Mouse (Mus musculus) erythroblast, embryonic 14.5 days (primary cell): ENCODE data around the gene Olfr646. TPM values are rescaled to one million over a fixed set of nuclear protein-coding genes. Genes with fewer than 3 reads are reported as not detected.

Experiments used
- H3K27me3 ChIP-seq: 2 replicates; pipeline ENCODE4 v1.6.1; 2012; ENCODE audit warnings: inconsistent platforms; ENCODE audit not compliant: control insufficient read depth
- H3K36me3 ChIP-seq: 2 replicates; pipeline ENCODE4 v1.6.1; 2012; ENCODE audit warnings: mild to moderate bottlenecking, inconsistent platforms; ENCODE audit not compliant: control insufficient read depth
- H3K4me1 ChIP-seq: 2 replicates; pipeline ENCODE4 v1.6.1; 2012; ENCODE audit warnings: inconsistent platforms; ENCODE audit not compliant: control insufficient read depth
- H3K4me3 ChIP-seq: replicated peaks from 2 replicates; pipeline ENCODE3; 2012; ENCODE audit warnings: moderate library complexity, mild to moderate bottlenecking, inconsistent platforms
- H3K9me3 ChIP-seq: 2 replicates; pipeline ENCODE4 v1.6.1; 2012; ENCODE audit warnings: low read length, inconsistent platforms, mixed read lengths; ENCODE audit not compliant: control insufficient read depth
- GATA1 ChIP-seq: IDR thresholded peaks from 2 replicates; pipeline ENCODE4 v1.6.1; 2012; ENCODE audit warnings: low read length, inconsistent platforms, mixed read lengths
- TAL1 ChIP-seq: IDR thresholded peaks from 3 replicates; pipeline ENCODE4 v1.6.1; 2012; ENCODE audit warnings: low read length, inconsistent platforms, mixed read lengths
- polyA plus RNA-seq: library from polyadenylated mRNA; stranded (reverse); fragments of >175 nt; gene quantifications from 2 replicates; pipeline ENCODE4 v1.2.3, GENCODE M21; 2012

The Olfr646 gene
- polyA plus RNA-seq, 1 experiment, result not detected

DNA sequence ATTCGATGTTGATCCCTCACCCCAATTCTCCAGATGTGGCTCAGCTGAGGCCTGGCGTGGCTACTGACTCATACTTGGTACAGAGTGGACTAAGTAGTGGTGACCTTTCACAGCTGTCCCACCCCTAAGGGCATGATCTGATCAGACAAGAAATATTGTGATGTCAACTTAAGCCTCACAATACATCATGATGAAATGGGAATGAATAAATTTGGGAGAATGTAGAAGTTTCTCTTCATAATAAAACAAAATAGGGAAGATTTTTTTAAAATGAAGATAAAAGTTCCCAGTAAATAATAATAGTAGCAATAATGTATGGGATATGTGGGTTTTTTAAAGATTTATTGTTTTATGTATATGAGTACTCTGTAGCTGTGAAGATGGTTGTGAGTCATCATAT is 45.8 kb downstream of the Olfr646 start, which contains the start of gene Ubqlnl:
Ubqlnl (minus strand) TSS at position 101 of the 400 bp plus-strand sequence.
- Histone ChIP-seq H3K4me3 (no peak within 1 kb of the TSS), H3K4me1 (no peaks in the 10 kb centered on the region), H3K27me3 (no peaks in the 10 kb centered on the region), H3K9me3 (no peaks in the 10 kb centered on the region), H3K36me3 (no peaks in the 10 kb centered on the region)
- TF ChIP-seq TAL1 (no peak), GATA1 (no peak)

Other genes with a start within 250 kb of the Olfr646 start
- not detected in 2 replicates for gene Olfr66, start 218.6 kb upstream of the Olfr646 start, polyA plus RNA-seq
- not detected in 2 replicates for gene Olfr64, start 210.4 kb upstream of the Olfr646 start, polyA plus RNA-seq
- 0.08 TPM in 1 of 2 replicates, not detected in the other for gene Olfr65, start 201.4 kb upstream of the Olfr646 start, polyA plus RNA-seq
- 0.10 TPM in 1 of 2 replicates, not detected in the other for gene Olfr631, start 176.0 kb upstream of the Olfr646 start, polyA plus RNA-seq
- not detected in 2 replicates for gene Olfr632, start 170.5 kb upstream of the Olfr646 start, polyA plus RNA-seq
- gene Olfr633, start 160.4 kb upstream of the Olfr646 start, polyA plus RNA-seq, result not detected in 2 replicates
- 0.01 TPM in 1 of 2 replicates, not detected in the other for gene Olfr635, start 133.7 kb upstream of the Olfr646 start, polyA plus RNA-seq
- not detected in 2 replicates for gene Olfr638, start 106.1 kb upstream of the Olfr646 start, polyA plus RNA-seq
- not detected in 2 replicates for gene Olfr639, start 87.6 kb upstream of the Olfr646 start, polyA plus RNA-seq
- 0.01 TPM in 1 of 2 replicates, not detected in the other for gene Olfr640, start 79.3 kb upstream of the Olfr646 start, polyA plus RNA-seq
- not detected in 2 replicates for gene Olfr641, start 69.4 kb upstream of the Olfr646 start, polyA plus RNA-seq
- gene Olfr642, start 52.2 kb upstream of the Olfr646 start, polyA plus RNA-seq, result not detected in 2 replicates
- gene 4930516K23Rik, start 43.4 kb upstream of the Olfr646 start, polyA plus RNA-seq, result not detected in 2 replicates
- gene Olfr644, start 33.0 kb upstream of the Olfr646 start, polyA plus RNA-seq, result not detected in 2 replicates
- not detected in 2 replicates for gene Olfr645, start 19.4 kb upstream of the Olfr646 start, polyA plus RNA-seq
- gene Ubqln5, start 25.0 kb downstream of the Olfr646 start, polyA plus RNA-seq, result not detected in 2 replicates
- not detected in 2 replicates for gene Olfr643, start 32.5 kb downstream of the Olfr646 start, polyA plus RNA-seq
- gene Ubqln3, start 38.4 kb downstream of the Olfr646 start, polyA plus RNA-seq, result not detected in 2 replicates
- not detected in 2 replicates for gene Ubqlnl, start 45.7 kb downstream of the Olfr646 start, polyA plus RNA-seq
- not detected in 2 replicates for gene Olfm5, start 60.0 kb downstream of the Olfr646 start, polyA plus RNA-seq
- gene Olfr648, start 78.5 kb downstream of the Olfr646 start, polyA plus RNA-seq, result 0.03 TPM in 1 of 2 replicates, not detected in the other
- gene Olfr649, start 91.1 kb downstream of the Olfr646 start, polyA plus RNA-seq, result not detected in 2 replicates
- gene Trim6, start 113.9 kb downstream of the Olfr646 start, polyA plus RNA-seq, result not detected in 2 replicates
- gene Trim34a, start 139.6 kb downstream of the Olfr646 start, polyA plus RNA-seq, result not detected in 2 replicates
- gene Trim5, start 183.2 kb downstream of the Olfr646 start, polyA plus RNA-seq, result 0.03 TPM in 1 of 2 replicates, not detected in the other
- not detected in 2 replicates for gene Trim12a, start 210.6 kb downstream of the Olfr646 start, polyA plus RNA-seq
- not detected in 2 replicates for gene Trim34b, start 224.6 kb downstream of the Olfr646 start, polyA plus RNA-seq
- gene Trim12c, start 248.5 kb downstream of the Olfr646 start, polyA plus RNA-seq, result 0.04 and 0.05 TPM in 2 replicates